Comparison of ENCODE assay signal across 23 mouse cellular contexts in the genomic region with DNA sequence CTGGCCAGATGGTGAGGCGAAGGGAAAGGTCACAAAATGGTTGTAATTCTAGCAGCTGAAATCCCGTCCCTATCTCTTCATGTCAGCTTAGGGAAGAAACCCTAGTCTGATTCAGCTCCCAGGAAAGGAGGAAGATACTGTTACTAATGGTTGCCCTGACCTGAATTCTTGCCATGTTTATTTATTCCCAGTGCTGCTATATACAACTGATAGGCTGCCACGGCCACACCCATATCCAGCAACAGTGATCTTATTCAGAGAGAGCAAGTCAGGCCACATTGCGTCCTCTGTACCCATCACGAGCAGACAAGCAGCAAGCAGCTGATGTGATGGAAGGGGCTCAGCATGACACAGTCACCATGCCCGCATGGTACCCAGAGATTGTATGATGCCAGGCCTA.
DNase-seq lines count a peak whose midpoint lies in the region; TF ChIP-seq lines count a peak whose summit lies in the region.
"Had no signal": no experiment of that assay in that cellular context is flagged by ENCODE, and none has a peak within 500 bp of the region (broad histone marks: within the 10 kb centered on the region; RNA-seq: fewer than 3 reads in every experiment).

No protein-coding gene starts in this region.

- TF ChIP-seq CTCF in heart, adult 2 months (IDR thresholded peaks at IDR 0.05): no peak

- H3K4me3 ChIP-seq in heart, adult 2 months: no peak overlapping the region
- H3K4me3 ChIP-seq: embryonic facial prominence, embryonic 12.5 days; erythroblast, embryonic 14.5 days; forebrain, embryonic 13.5 days; left cerebral cortex, adult 2 months; limb, embryonic 10.5 days; midbrain, embryonic 10.5 days had no signal

- no peak overlapping the region for H3K27ac ChIP-seq in heart, adult 2 months
- H3K27ac ChIP-seq: embryonic facial prominence, embryonic 12.5 days; forebrain, embryonic 13.5 days; hindbrain, postnatal 0 days; left cerebral cortex, adult 2 months; limb, embryonic 10.5 days; midbrain, embryonic 10.5 days had no signal

- H3K79me2 ChIP-seq in heart, adult 2 months (replicated peaks; ENCODE audit: control insufficient read depth, insufficient read depth, low read length): no peaks in the 10 kb centered on the region

- H3K9ac ChIP-seq in heart, adult 2 months (ENCODE audit: low read depth, low read length): no peak overlapping the region
- H3K9ac ChIP-seq: embryonic facial prominence, embryonic 12.5 days; forebrain, embryonic 13.5 days; liver, postnatal 0 days had no signal

- 0 out of 2 replicates have a peak, but pooled peaks have one; percentile 50 for TF ChIP-seq EP300 in heart, adult 2 months (IDR thresholded peaks at IDR 0.05; ENCODE audit: insufficient read depth, low read depth, low read length)

- no peak for DNase-seq in heart, adult 2 months
- no peak for DNase-seq in heart, postnatal 36 days
- DNase-seq in kidney, postnatal 10 days: peak; percentile 45
- DNase-seq in kidney, adult 11 months: no peak
- peak; percentile 32 for DNase-seq in embryo, embryonic 10.5 days (ENCODE audit: low spot score)
- peak; percentile 33 for DNase-seq in mesoderm, embryonic 11.5 days (ENCODE audit: low read depth, low spot score)
- no peak for DNase-seq in urinary bladder, adult 2 months (ENCODE audit: low spot score)
- DNase-seq: adrenal gland, postnatal 25 days; B cell, adult 2 months; cerebellum, adult 11-12 months; cerebellum, postnatal 36 days; heart, adult 11 months; layer of hippocampus, adult 9-11 months; liver, postnatal 0 days; spleen, adult 18-20 months; thymus, postnatal 4 days had no signal

- no peak for TF ChIP-seq POLR2A in heart, adult 2 months (IDR thresholded peaks at IDR 0.05; ENCODE audit: insufficient read depth, low read depth, low read length)

- intact Hi-C loops in heart, adult 2 months (cut with DNase I): no loop called here
- intact Hi-C loops in heart, postnatal 36 days (cut with DNase I): no loop called here

- H3K4me1 ChIP-seq in heart, adult 2 months (ENCODE audit: control insufficient read depth, insufficient read depth, low read length): peaks cover 6% of the 10 kb centered on the region
- H3K4me1 ChIP-seq: midbrain, embryonic 10.5 days had no signal

- WGBS in heart, adult 2 months: 47% methylated on average over 6 of the region's 6 CpGs

- no peaks in the 10 kb centered on the region for H3K36me3 ChIP-seq in heart, adult 2 months (ENCODE audit: control insufficient read depth, insufficient read depth, low read length)
- H3K36me3 ChIP-seq: embryonic facial prominence, embryonic 12.5 days; limb, embryonic 10.5 days; midbrain, embryonic 10.5 days had no signal

- H3K27me3 ChIP-seq in heart, adult 2 months (ENCODE audit: control insufficient read depth, insufficient read depth, low read length): no peaks in the 10 kb centered on the region
- H3K27me3 ChIP-seq: embryonic facial prominence, embryonic 12.5 days; forebrain, embryonic 13.5 days had no signal

Comparison
In these comparisons a context has a peak if more than half of its experiments do, and no peak if none do; other contexts are left out.
1. DNase-seq: peak in kidney, postnatal 10 days (single experiment), embryo, embryonic 10.5 days (single experiment) and mesoderm, embryonic 11.5 days (single experiment); none in heart, adult 2 months (0 of 2), heart, postnatal 36 days (0 of 2), kidney, adult 11 months (single experiment) and urinary bladder, adult 2 months (single experiment).